Mouse (Mus musculus) frontal cortex, adult (tissue): Measurements from ENCODE around the gene Zfp341.

ENCODE experiments used
- ATAC-seq: cut with Nextera tagmentation; 2 replicates; pipeline ENCODE4 v1.9.2; 2017; ENCODE audit warnings: mild to moderate bottlenecking, moderate library complexity, mixed read lengths; ENCODE audit not compliant: low TSS enrichment

Zfp341 gene

DNA sequence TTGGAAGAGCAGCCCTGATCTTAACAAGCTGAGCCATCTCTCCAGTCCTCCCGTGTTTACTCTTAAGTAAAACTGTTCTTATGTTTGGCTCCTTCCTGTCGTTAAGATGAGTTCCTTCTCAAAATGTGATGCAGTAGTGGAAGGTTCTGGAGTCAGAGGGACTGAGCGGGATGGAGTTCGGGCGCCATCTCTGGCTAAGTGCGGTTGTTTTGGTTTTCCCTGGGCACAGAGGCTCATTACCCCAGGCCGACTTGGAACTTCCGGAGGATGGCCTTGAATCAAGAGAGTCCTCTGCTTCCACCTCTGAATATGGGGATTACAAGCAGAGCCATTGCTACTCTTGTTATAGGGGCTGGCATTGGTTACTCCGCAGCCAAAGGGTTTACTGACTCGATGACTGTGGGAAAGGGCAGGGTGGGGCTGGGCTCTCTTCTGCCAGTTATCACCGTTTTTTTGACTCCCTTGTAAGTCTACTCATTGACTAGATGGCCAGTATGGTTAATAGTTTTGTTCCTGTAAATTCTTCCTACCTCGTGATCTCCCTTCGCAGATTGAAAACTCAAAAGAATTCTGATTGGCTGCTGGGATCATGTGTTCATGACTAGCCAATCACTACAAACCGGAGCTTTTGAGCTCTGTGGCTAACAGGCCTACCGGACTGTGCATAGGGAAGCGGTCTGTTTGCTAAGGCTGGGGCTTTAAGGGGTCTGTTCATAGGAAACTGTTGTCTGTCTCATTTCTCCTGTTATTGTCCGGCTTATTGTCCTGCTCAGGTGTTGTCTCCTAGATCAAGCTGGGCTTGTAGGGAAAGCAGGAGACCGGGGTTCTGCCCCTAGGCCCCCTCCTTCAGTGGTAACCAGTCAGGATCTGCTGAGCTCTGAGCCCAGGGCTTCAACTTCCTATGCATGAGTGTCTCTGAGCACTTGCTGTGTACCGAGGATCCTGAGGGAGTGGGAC is 63.8 kb downstream of the Zfp341 start:
- peak; percentile 59; the same call in 1 of the 2 replicates for ATAC-seq

DNA sequence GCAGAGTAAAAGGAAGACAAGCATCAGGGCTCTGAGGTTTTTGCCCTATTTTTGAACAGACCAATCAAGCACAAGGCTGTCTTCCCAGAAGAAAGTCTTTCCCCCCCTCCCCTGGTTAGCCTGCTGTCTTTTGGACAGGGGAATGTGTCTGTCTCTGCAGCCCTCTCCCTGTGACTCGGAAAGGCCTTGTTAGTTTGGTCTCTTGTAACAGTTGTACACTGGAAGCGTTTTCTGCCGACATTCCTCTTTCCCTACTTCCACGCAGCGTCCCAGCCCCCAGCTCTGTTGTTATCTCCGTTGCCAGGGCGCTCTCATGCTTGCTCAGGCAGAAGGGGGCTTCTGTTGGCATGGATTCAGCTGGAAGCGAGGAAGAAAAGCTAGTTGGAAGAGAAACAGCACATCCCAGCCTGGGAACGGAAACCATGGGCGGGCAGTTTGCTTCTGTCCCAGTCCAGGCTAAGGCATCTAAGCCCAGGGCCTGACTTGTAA is 64.6 kb downstream of the Zfp341 start:
- ATAC-seq = peak; percentile 51

DNA sequence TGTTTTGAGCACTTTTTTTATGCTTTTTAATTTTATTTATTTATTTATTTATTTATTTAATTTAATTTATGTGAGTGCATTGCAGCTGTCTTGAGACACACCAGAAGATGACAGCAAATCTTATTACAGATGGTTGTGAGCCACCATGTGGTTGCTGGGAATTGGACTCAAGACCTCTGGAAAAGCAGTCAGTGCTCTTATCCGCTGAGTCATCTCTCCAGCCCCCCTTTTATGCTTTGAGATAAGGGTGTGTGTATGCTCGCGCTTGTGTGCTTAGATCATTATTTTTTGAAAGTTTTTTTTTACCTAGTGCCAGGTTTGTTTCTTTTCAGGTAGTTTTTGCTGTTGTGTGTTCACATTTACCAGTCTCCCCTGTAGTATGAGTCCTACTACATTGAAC is 65.9 kb downstream of the Zfp341 start:
- ATAC-seq = no peak

DNA sequence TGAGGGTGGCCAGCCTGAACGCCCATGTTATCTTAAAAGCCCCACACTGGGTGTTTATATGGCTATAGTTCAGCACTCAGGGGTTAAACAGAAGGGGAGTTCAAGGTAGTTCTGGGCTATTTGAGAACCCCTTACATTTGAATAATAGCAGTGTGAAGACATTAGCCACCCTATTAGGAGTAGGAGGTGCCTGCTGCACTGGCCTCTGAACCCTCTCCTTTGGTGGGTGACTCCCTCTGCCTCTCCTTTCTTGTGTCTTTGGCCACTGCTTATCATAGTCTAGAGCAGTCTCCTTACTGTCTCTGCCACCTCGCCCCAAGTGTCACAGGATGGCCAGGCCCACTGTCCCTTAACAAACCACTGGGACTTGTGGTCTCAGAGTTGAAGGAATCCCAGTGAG is 67.2 kb downstream of the Zfp341 start:
- no peak for ATAC-seq

DNA sequence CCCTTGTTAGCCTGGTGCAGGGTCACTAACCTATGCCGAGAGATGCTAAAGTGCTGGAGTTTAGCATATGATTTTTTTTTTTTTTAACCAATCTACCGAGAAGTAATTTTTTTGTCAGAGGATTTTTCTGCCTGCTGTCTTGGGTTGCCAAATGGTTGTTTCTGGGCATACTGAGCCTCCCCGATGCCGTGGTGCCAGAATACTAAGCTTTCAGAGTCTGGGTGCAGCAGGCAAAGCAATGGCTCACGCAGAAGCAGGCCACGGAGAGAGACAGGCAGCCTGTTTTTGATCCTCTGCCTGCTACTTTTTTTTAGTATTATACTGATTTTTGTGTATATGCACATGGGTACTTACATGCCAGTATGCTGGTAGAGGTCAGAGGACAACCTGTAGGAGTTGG is 67.8 kb downstream of the Zfp341 start:
- ATAC-seq = no peak

DNA sequence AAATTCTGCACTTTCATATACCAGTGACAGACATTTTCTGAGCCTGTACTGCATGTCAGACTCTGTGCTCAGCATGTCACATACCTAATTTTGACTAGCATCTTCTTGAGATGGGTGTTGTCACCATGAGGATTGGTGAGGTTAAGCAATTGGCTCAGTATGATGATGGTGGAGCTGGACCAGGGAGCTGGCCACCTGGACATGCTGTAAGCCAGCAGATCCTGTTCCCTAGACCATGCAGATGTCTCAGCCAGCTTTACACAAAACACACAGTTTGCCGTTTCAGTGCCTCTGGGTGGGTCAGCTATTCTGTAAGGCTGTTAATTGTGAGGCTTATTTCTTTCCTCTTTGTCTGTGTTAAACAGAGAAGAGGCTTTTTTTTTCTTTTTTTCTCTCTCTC is 69.6 kb downstream of the Zfp341 start:
- ATAC-seq = no peak

DNA sequence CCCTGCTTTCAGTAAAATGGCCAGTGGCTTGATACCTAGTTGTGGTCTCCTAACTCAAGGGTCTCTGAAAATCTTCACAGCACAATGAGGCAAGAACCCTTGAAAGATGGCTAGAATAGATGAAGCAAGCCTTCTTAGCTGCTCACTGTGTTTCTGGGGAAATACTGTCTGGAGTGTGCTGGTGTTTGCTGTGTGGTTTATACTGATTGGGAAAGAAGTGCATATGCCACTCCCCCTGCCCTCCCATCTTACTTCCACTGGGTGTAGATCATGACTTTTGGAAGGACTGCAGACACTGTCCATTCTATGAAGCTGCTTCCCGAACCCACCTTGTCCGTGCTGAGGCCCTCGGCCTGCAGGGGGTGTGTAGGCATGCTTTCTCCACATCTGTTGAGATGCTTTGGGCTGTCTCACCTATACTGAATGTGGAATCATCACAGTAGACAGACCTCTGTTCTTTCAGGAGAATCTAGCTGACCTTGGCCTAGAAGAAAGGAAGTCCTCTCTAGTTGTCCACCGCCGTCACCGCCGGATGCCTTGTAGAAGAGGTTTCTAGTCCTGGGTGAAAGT is 71.9 kb downstream of the Zfp341 start:
- ATAC-seq = no peak

DNA sequence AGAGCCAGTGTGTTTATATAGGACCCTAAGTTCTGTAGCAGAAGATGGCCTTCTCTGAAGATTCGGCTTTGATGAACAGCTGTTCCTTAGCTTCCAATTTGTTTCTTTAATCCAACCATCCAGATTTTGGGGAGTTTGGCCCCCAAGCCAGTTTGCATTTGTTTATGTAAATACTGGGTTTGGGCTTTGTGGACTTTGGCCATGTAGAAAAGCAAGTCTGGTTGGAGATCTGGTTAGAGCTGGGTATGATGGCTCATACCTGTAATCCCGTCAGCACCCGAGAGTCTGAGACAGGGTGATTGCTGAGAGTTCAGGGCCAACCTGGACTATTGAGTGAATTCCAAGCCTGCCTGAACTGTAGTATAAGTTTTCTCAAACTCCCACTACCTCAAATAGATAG is 72.7 kb downstream of the Zfp341 start:
- no peak for ATAC-seq

DNA sequence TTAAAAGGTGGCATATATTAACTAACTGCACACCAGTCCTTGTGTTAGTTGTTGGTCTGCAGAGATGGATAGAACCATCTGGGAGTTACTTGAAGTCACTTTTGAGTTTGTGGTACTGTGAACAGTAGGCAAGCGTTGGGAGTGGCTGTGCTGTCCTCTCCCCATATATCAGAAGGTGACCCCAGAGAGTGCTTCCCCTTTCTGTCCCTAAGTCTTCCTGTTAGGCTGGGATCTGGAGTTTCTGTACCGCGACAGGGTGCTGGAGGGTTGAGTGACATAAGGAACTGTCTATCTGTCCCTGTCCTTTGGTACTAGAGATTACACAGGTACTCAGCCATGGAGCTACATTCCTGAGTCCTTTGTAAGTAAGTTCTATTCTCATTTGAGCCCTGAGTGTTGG is 73.7 kb downstream of the Zfp341 start:
- no peak for ATAC-seq

DNA sequence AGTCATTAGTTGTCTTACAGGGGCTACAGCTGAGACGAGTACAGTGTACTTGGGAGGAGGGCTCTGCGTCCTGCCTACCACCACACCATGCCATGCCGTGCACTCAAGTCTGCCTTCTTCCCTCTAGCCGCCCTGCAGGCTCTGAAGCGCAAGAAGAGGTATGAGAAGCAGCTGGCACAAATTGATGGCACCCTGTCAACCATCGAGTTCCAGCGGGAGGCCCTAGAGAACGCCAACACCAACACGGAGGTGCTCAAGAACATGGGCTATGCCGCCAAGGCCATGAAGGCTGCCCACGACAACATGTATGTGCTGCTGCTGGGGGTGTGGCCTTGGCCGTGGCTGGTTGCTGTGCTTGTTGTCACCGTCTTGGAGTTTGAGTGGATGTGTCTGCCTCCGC is 76.3 kb downstream of the Zfp341 start:
- no peak for ATAC-seq

DNA sequence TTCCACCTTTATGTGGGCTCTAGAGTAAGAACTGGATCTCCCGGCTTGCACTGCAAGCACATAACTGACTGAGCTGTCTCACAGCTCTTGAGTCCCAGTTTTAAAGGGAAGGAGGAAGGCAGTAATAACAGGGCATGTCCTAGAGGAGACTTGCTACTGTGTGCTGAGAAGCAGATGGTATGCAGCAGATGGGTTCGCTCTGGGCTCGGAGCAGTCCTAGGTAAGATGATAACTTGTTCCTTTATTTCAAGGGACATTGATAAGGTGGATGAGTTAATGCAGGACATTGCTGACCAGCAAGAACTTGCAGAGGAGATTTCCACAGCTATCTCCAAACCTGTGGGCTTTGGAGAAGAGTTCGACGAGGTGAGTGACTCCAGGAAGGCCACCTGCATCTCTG is 77.9 kb downstream of the Zfp341 start:
- no peak for ATAC-seq

DNA sequence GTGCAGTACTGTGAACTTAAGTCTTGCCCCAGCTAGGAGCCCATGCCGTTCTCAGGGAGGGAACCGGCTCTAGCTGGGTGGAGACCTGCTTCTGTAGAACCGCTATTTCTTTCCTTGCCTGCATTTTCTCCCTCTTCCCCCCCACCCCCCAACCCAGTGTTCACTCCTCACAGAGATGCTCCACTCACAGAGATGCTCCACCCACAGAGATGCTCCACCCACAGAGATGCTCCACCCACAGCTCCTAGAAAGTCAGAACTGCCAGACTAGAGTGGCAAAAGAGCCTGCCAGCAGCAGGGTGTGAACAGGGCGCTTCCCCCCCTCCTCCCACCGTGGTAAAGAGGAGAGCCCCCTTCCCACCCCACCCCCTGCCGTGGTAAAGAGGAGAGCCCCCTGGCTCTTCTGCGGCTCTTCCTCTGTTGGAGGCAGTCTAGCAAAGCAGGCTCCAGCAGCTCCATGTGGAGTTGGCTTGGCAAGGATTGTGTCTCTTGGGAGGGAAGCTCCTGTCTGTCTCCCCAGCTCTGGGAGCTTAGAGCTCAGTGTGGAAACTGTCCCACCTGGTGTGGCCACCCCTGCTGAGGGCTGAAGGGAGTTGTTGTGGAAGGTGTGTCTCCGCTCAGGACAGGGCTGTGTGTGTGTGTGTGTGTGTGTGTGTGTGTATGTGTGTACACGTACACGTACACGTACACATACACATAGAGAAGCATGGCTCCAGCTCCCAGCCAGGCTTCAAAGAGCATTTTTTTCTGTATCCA is 80.3 kb downstream of the Zfp341 start:
- ATAC-seq = peak; percentile 28; the same call in 1 of the 2 replicates

DNA sequence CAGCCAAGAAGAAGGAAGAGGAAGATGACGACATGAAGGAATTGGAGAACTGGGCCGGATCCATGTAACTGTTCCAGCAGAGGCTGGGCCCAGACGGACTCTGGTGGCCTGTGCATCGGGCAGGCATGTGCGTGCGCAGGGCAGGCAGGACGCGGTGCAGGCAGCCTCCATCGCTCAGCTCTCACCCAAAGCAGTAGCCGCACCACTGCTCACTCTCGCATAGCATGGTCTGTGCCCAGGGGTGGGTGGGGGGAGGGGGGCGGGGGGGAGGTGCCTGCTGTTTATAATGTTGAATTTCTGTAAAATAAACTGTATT is 80.8 kb downstream of the Zfp341 start:
- ATAC-seq = no peak

DNA sequence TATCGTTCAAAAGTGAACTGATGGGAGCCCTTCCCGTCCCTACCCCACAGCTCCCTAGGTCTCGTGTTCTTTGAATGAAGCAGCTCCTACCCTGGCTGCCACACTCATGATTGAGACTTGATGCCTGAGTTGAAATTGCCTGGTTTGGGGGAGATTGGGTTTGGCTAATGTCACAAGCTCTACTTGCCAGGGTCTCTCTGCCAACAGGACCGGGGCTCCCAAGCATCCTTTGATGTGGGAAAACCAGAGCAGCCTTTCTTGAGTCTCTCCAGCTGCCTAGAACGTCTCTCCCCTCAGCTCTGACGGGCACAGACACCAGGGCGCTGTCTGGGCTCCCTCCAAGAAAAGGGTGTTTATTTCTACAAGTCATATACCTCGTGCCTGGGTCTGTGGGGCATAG is 82.6 kb downstream of the Zfp341 start:
- 0 out of 2 replicates have a peak, but pooled peaks have one; percentile 29 for ATAC-seq
